Mouse (Mus musculus) embryonic stem cell, embryonic (primary cell): ENCODE data around the gene Pou3f3.

Experiments
- CTCF ChIA-PET, 4 experiments: fragments of 300-600 bp in 2 of 4; fragments of 350-600 bp in 2 of 4; sonication (Branson Sonifier 250); formaldehyde crosslinking; loops; one replicate each; lab custom pipeline; 2022; ENCODE audit warnings: inconsistent platforms in 2 of 4; lab: Charles Lee
- POLR2A ChIA-PET, 4 experiments: fragments of 300-600 bp in 2 of 4; fragments of 350-600 bp in 2 of 4; sonication (Branson Sonifier 250); formaldehyde crosslinking; loops; one replicate each; lab custom pipeline; 2022; ENCODE audit warnings: antibody characterized with exemption in 4 of 4, inconsistent platforms in 1 of 4; lab: Charles Lee

The Pou3f3 gene

DNA sequence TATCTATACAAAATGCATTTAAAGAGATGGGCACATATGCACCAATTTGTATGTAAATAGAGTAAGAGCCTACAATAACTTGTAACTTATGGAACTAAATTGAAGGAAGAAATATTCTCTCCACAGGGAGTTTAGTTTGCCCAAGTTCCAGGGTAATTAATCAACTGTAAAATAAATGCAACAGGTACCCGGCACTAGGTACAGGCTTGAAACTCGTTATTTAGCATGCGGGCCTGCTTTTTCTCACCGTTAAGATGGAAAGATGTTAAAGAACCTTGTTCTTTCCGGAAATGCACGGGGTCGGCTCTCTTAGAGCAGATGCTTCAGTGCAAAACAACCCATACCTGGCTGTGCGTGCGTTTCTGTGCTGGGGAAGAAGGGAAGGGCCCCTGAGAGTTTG, 7.4 kb downstream of the Pou3f3 start:
- ChIA-PET CTCF (interaction anchor here in 2 of 4 experiments (1.0 to 1.7 kb wide), 3 partner anchors 11 to 18 kb away, joined by 4 to 8 read pairs (median 5); no protein-coding TSS in a partner anchor), POLR2A (interaction anchor here in 3 of 4 experiments (0.6 to 1.7 kb wide), 4 partner anchors 16 to 204 kb away, joined by 3 to 4 read pairs (median 3); no protein-coding TSS in a partner anchor)

- POLR2A ChIA-PET: interaction anchor here in 3 of 4 experiments (0.6 to 1.7 kb wide), 4 partner anchors 17 to 204 kb away, joined by 3 to 4 read pairs (median 3); no protein-coding TSS in a partner anchor
Measured at GRCm38 (mm10) chr1:42703424-42703823, 7.9 kb downstream of the Pou3f3 start.

DNA sequence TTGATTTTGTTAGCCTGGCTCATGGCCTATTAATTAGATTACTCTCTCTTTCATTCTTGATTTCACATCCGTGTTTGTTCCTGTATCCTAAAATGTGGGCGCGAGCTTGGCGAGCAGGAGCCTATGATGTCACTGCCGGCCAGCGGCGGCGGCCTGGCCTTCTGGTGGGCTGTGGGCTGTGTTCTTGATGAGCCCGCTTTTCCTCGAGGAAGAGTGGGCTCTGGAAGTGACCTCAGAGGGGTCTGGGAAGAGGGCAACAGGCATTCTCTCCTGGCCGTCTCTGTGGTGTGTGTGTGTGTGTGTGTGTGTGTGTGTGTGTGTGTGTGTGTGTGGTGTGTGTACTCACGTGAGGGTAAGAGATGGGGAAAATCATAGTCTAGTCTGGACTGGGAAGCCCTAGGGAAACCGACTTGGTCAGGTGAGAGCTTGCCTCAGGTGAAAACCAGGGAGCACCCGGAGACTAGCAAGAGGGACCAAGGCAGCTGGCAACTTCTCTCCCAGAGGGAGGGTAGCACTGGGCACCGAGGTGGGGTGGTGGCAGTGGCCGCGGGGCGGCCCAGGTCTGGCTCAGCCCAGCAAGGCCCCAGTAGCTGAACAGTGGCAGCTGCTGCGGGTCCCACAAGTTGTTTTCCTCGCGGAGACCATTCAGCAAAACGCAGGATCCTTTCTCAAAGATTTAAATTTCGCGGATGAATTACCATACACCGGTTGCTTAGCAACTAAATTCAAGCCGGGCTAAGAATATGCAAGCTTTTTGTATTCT, 8.5 kb downstream of the Pou3f3 start:
- ChIA-PET POLR2A (interaction anchor here in 3 of 4 experiments (1.3 to 1.7 kb wide), 3 partner anchors 17 to 19 kb away, joined by 3 to 4 read pairs (median 3); no protein-coding TSS in a partner anchor), CTCF (interaction anchor here in 2 of 4 experiments (0.8 to 1.2 kb wide), 3 partner anchors 13 to 19 kb away, joined by 3 to 5 read pairs (median 4); no protein-coding TSS in a partner anchor)

More at GRCm38 (mm10) chr1:42703424-42703823, 7.9 kb downstream of the Pou3f3 start:
- CTCF ChIA-PET: interaction anchor here in 2 of 4 experiments (0.8 to 1.7 kb wide), 4 partner anchors 12 to 19 kb away, joined by 3 to 8 read pairs (median 4); no protein-coding TSS in a partner anchor

DNA sequence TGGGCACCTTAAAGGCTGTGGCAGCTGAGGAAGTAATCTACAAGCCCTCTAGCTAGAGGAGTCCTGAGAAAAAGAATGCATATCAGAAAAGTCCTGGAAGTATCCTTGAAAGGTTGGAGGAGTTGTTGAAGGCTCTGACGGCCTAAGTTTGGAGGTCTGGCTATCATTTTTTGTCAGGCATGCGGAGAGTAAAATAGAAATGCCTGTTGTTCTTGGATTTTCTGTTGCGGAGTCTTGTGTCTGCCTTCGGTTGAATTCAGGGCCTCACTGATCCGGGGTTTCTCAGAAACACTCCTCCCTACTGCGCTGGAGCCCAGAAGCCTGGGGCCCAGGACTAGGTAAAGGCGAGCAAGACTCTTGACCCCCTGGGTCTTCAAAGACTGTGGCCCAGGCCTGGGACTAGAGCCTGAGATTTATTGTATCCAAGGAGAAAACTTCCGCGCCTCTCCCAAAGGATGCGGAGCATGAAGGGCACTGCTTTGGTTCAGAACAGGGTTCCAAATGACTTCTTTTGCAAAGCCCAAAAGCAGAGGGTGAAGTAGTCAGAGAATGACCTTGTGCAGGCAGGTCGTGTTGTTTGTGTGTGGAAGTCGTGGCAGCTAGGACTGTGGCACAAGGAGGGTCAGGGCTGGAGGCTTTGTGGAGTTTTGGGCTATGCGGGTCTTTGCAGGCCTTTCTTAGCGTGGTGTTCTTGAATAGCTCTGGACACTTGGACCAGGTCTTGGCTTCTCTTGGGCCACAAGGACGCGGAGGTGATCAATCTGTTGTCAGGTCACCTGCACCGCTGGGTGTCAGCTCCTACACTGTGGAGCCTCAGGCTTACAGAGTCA, 9.6 kb downstream of the Pou3f3 start:
- POLR2A ChIA-PET: no interaction called here
- CTCF ChIA-PET: no interaction called here

GRCm38 (mm10) chr1:42705811-42706160, 10.2 kb downstream of the Pou3f3 start:
- ChIA-PET CTCF (no interaction called here), POLR2A (no interaction called here)

- ChIA-PET CTCF (no interaction called here), POLR2A (no interaction called here)
Measured at GRCm38 (mm10) chr1:42707196-42707595, 11.6 kb downstream of the Pou3f3 start.

GRCm38 (mm10) chr1:42707611-42708130, 12.1 kb downstream of the Pou3f3 start:
- POLR2A ChIA-PET: no interaction called here

GRCm38 (mm10) chr1:42709024-42709423, 13.5 kb downstream of the Pou3f3 start:
- POLR2A ChIA-PET: no interaction called here
- CTCF ChIA-PET: no interaction called here

More at GRCm38 (mm10) chr1:42707611-42708130, 12.1 kb downstream of the Pou3f3 start:
- CTCF ChIA-PET: no interaction called here

GRCm38 (mm10) chr1:42709431-42710160, 14.0 kb downstream of the Pou3f3 start:
- CTCF ChIA-PET: no interaction called here
- POLR2A ChIA-PET: interaction anchor here in 1 of 4 experiments (1.0 kb wide), 1 partner anchor 12 kb away, joined by 3 read pairs; no protein-coding TSS in a partner anchor

DNA sequence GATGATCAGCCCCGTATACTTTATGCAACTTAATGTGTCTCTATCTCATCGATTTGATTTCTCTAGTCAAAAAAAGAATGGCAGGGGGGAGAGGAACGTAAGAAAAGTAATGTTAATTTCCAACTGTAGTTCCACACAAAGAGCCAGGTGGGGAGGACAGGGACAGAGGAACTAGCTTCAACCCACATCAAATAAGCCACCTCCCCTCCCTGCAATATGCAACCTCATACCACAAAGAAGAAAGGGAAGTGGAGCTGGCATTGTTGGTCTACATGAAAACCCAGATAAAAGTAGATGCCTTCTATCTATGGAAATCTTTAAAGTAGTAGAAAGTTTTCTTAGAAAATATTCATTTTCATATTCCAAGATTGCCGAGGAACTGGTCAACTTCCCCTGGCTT, 14.7 kb downstream of the Pou3f3 start:
- POLR2A ChIA-PET: interaction anchor here in 1 of 4 experiments (1.0 kb wide), 1 partner anchor 12 kb away, joined by 3 read pairs; no protein-coding TSS in a partner anchor
- CTCF ChIA-PET: no interaction called here

- CTCF ChIA-PET: interaction anchor here in 1 of 4 experiments (0.5 kb wide), 1 partner anchor 273 kb away, joined by 7 read pairs; no protein-coding TSS in a partner anchor
Measured at GRCm38 (mm10) chr1:42710995-42711394, 15.4 kb downstream of the Pou3f3 start.

DNA sequence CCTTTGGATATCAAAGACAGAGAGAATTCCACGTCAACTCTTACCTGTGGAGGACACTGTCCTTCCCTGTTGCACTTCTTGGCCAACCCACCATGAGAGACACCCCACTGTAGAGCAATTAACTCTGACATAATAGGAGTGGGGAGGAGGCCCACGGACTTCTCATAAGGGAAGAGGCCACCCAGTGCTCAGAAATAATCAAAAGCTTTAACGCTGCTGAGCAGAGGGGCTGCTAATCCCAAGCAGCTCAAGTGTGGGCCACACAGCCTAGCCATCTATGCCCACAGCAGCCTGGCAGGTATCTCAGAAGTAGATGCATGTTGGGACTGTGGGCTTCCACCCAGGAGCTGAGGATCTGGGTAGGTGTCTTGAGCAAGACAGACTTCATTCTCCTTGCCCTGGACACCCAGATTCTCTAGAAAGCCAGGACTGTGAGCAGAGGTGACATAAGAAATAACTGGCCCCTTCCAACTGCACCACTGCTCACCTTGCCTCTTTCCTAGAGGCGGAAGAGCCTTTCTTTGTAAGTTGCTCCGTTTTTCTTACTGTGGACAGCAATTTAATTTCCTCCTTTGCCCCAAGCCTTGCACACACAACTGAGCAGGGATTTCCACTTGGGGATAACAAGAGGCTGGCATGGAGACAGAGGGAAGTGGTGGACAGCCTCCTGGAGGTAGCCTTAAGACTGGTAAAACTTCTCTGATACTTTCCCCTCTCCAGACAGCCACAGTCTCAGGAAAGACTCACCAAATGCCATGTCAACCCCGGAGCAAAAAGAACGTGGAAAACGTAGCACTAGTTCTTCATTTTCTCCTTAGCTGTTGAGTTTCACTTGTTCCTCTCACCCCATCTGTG, 16.1 kb downstream of the Pou3f3 start:
- ChIA-PET POLR2A (interaction anchor here in 1 of 4 experiments (0.5 to 3.2 kb wide), 2 partner anchors 11 to 18 kb away, joined by 3 to 13 read pairs; no protein-coding TSS in a partner anchor), CTCF (interaction anchor here in 1 of 4 experiments (0.5 kb wide), 1 partner anchor 273 kb away, joined by 7 read pairs; no protein-coding TSS in a partner anchor)

More at GRCm38 (mm10) chr1:42710995-42711394, 15.4 kb downstream of the Pou3f3 start:
- POLR2A ChIA-PET: interaction anchor here in 1 of 4 experiments (3.2 kb wide), 1 partner anchor 17 kb away, joined by 13 read pairs; no protein-coding TSS in a partner anchor

DNA sequence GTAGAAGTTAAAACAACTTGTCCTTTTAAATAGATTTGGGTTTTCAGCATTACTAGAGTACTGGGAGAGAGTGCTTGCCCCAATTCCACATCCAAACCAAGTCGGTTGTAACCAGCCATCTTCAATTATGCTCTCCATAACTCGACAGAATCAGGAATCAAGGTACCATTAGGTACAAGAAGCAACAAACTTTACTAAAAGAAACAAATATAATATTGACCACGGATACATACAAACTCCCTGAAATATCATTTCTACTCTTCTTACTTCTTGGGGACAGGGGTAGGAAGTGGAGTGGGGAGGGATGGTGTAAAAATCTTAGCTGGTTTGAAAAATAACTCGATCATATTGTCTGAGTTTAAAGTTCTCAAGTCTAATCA, 16.7 kb downstream of the Pou3f3 start:
- POLR2A ChIA-PET: interaction anchor here in 1 of 4 experiments (1.0 to 3.2 kb wide), 3 partner anchors 12 to 27 kb away, joined by 3 to 13 read pairs (median 7); no protein-coding TSS in a partner anchor

DNA sequence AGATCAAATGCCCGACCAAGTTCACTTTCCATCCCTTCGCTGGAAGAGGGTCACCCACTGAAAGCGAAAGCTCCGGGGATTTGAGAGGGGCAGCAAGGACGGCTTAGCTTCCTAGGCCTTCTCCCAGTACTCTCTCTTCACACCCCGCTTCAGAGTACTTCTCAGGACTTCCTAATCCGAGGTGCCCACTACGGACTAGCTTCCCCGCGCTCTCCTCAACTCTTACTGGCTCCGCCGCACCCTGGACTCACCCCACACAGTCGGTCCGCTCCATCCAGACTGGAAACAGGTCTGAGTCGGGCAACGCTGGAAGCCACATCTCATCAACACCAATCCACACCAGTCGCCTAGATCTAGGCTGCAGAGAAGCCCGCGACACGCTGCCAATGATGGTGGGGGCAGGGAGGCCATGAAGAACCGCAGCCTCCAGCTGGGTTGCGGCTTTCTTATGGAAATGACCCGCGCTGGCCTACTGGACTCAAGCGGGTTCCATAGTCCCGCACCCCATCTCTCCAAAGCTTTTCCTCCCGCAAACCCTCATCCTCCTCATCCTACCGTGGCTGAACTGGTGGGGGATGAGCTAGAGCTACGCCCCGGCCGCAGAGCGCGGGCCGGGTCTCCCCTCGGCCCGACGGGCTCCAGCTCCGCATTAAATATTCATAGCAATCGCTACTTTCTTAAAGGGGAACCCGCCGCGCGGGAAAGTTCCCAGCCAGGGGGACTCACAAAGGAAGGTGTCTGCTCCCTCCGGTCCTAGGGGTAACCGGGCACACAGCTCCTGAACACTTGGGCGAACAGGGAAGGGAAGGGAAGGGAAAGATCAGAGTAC, 17.8 kb downstream of the Pou3f3 start:
- CTCF ChIA-PET: interaction anchor here in 3 of 4 experiments (0.5 to 1.6 kb wide), 11 partner anchors 18 to 903 kb away, joined by 3 to 9 read pairs (median 4); no protein-coding TSS in a partner anchor
- POLR2A ChIA-PET: interaction anchor here (0.6 to 3.2 kb wide), 8 partner anchors 11 to 1677 kb away, joined by 3 to 13 read pairs (median 4); no protein-coding TSS in a partner anchor

More for the DNA sequence above, 16.7 kb downstream of the Pou3f3 start:
- CTCF ChIA-PET: interaction anchor here in 2 of 4 experiments (0.6 to 1.5 kb wide), 5 partner anchors 21 to 436 kb away, joined by 3 to 9 read pairs (median 5); no protein-coding TSS in a partner anchor
